Mouse (Mus musculus) left cerebral cortex, postnatal 36 days (tissue): ENCODE results near the gene Il17ra. TPM values are rescaled to one million over a fixed set of nuclear protein-coding genes. Genes with fewer than 3 reads are reported as not detected.

Experiments
- DNase-seq, 2 experiments: peaks; one replicate each; pipeline ENCODE4 v3.0.0; 2021 to 2022; ENCODE audit warnings: low spot score in 2 of 2, mixed read lengths in 1 of 2
- intact Hi-C: fragments of 180-260 bp; cut with DNase I; formaldehyde crosslinking; loops from one replicate; pipeline ENCODE4 v1.15.1; 2025
- total RNA-seq, 2 experiments: library from RNA; stranded (reverse); gene quantifications; 2 replicates each; pipeline ENCODE4 v1.2.3; 2021

Gene Il17ra
- total RNA-seq = 10 to 100 TPM; 14.6 to 16.8 TPM

GRCm38 (mm10) chr6:120463086-120463871 is at the start of gene Il17ra:
TSS of gene Il17ra (plus strand) at chr6:120463247.
- intact Hi-C loops = no loop called here
- peak; percentile 55 to 72 for DNase-seq

- intact Hi-C loops = no loop called here
- no peak for DNase-seq
These were observed 24.9 kb upstream of the Il17ra start for GRCm38 (mm10) chr6:120438161-120438560.

GRCm38 (mm10) chr6:120442171-120442749 is 20.8 kb upstream of the Il17ra start:
- DNase-seq = no peak
- intact Hi-C loops = loop anchor here (5.0 kb wide), 1 partner anchor 40 kb away; no protein-coding TSS in a partner anchor

GRCm38 (mm10) chr6:120443363-120444355 is 19.4 kb upstream of the Il17ra start:
- no peak for DNase-seq
- intact Hi-C loops = loop anchor here (5.0 kb wide), 1 partner anchor 39 kb away; no protein-coding TSS in a partner anchor

- no peak for DNase-seq
- intact Hi-C loops = no loop called here
These were observed 12.8 kb upstream of the Il17ra start for GRCm38 (mm10) chr6:120450208-120450607.

- intact Hi-C loops = no loop called here
These were observed 10.5 kb upstream of the Il17ra start for GRCm38 (mm10) chr6:120452384-120453102.

GRCm38 (mm10) chr6:120453103-120453445 is 10.0 kb upstream of the Il17ra start:
- intact Hi-C loops = no loop called here

More at GRCm38 (mm10) chr6:120452384-120453102, 10.5 kb upstream of the Il17ra start:
- DNase-seq = no peak

GRCm38 (mm10) chr6:120453556-120453955 is 9.5 kb upstream of the Il17ra start:
- no peak for DNase-seq
- intact Hi-C loops = no loop called here

More at GRCm38 (mm10) chr6:120453103-120453445, 10.0 kb upstream of the Il17ra start:
- DNase-seq = no peak

- intact Hi-C loops = no loop called here
These were observed 8.4 kb upstream of the Il17ra start for GRCm38 (mm10) chr6:120454627-120455077.

GRCm38 (mm10) chr6:120457074-120457473 is 6.0 kb upstream of the Il17ra start:
- intact Hi-C loops = no loop called here
- DNase-seq = no peak

More at GRCm38 (mm10) chr6:120454627-120455077, 8.4 kb upstream of the Il17ra start:
- DNase-seq = no peak

GRCm38 (mm10) chr6:120457751-120458150 is 5.3 kb upstream of the Il17ra start:
- intact Hi-C loops = no loop called here
- no peak for DNase-seq

- intact Hi-C loops = no loop called here
- DNase-seq = no peak
These were observed 1.8 kb upstream of the Il17ra start for GRCm38 (mm10) chr6:120461217-120461616.

GRCm38 (mm10) chr6:120462251-120462650 is 796 bp upstream of the Il17ra start:
- intact Hi-C loops = no loop called here

GRCm38 (mm10) chr6:120463884-120464283 is 837 bp downstream of the Il17ra start:
- DNase-seq = no peak
- intact Hi-C loops = no loop called here

More at GRCm38 (mm10) chr6:120462251-120462650, 796 bp upstream of the Il17ra start:
- no peak for DNase-seq

- intact Hi-C loops = no loop called here
- no peak for DNase-seq
These were observed 1.4 kb downstream of the Il17ra start for GRCm38 (mm10) chr6:120464406-120464939.

- no peak for DNase-seq
- intact Hi-C loops = no loop called here
These were observed 2.3 kb downstream of the Il17ra start for GRCm38 (mm10) chr6:120465393-120465792.

- intact Hi-C loops = no loop called here
- no peak for DNase-seq
These were observed 3.7 kb downstream of the Il17ra start for GRCm38 (mm10) chr6:120466609-120467329.

- intact Hi-C loops = no loop called here
- DNase-seq = no peak
These were observed 5.2 kb downstream of the Il17ra start for GRCm38 (mm10) chr6:120468259-120468658.
